Mouse (Mus musculus): ENCODE results near the gene Copb1.
"Not testable (repeated sequence)": the region's sequence is repeated elsewhere in the genome, so short reads cannot be mapped to it uniquely, and the experiment has no call there.

Gene Copb1

GRCm38 (mm10) chr7:114216908-114217307, 37.6 kb downstream of the Copb1 start:
- DNase-seq (ENCODE audit: low spot score): no peak

GRCm38 (mm10) chr7:114214385-114214784, 40.1 kb downstream of the Copb1 start:
- no peak for DNase-seq (ENCODE audit: low spot score)

- no peak for DNase-seq (ENCODE audit: low spot score)
Measured at GRCm38 (mm10) chr7:114213537-114213936, 41.0 kb downstream of the Copb1 start.

DNA sequence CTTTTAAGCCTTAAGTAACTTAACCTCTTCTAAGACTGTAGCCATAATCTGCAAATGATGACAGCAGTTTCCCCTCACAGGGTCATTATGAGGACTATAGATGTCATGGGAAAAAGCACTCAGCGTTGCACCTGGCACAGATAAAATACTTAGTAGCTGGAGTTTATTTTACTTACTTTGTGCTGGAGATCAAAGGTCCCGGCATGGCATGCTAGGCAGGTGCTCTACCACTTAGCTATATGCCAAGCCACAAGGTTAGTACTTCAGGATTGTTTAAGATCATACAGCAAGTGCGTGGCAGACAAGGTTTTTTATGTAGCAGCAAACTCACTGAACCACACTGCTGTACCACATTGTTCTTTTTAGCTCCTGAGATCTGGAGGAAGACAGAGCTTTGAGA, 43.9 kb downstream of the Copb1 start:
- no peak for DNase-seq (ENCODE audit: low spot score)

GRCm38 (mm10) chr7:114209841-114210240, 44.7 kb downstream of the Copb1 start:
- no peak for DNase-seq (ENCODE audit: low spot score)

DNA sequence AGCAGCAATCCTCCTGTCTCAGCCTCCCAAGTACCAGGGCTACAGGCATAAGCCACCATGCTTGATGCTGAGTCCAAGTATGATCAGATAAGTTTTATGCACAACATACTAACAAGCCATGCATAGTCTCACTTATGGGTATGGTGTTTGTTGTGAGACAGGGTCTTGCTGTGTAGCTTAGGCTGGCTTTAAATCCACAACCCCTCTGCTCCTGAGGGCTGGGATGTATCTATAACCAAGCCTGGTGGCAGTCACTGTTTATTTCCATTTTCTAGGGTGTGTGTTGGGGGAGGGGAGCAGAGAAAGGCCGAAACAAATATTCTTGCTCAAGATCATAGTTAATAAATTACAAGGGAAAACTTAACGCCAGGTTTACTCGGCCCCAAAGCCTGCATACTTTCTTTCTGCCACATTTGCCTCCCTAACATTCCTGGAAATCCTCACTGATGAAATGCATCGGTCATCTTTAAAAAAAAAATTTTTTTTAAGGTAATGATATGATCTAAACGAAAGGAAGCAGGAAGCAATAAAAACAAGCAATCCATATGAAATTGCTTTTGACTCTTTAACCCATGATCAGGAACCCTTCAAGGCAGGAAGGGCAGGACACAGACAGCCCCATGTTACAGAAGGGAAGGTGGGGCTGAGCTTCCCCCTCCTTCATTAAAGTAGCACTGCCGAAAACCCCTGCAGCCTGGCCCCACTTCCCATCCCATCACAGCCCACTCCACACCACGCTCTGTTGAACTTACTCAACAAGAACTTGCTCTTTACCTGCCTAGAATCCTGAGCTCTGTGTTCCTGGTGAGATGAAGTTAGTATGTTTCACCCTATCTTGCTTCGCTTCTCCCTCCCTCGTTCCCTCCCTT, 50.8 kb downstream of the Copb1 start:
- peak; percentile 59 for DNase-seq (ENCODE audit: low spot score)

DNA sequence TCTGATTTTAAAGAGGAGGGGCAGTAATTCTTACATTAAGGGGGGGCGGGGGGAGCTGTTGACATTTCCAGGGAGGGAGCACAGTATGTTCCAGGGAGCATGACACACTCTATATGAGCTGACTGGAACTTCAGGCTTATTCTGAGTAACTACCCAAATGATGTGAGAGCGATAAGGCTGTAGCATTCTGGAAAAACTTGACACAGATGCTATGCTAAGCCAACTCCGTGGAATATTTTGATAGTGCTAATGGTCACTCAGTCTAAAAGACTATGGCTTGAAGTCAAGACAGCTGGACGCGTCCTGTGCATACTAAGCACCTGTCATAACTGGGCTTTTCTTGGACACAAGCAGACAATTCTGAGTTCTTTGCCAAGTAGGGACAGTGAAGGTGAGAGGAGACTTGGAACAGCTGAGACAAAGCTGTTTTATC, 51.5 kb downstream of the Copb1 start:
- DNase-seq (ENCODE audit: low spot score): no peak

GRCm38 (mm10) chr7:114200651-114201050, 53.9 kb downstream of the Copb1 start:
- no peak for DNase-seq (ENCODE audit: low spot score)

DNA sequence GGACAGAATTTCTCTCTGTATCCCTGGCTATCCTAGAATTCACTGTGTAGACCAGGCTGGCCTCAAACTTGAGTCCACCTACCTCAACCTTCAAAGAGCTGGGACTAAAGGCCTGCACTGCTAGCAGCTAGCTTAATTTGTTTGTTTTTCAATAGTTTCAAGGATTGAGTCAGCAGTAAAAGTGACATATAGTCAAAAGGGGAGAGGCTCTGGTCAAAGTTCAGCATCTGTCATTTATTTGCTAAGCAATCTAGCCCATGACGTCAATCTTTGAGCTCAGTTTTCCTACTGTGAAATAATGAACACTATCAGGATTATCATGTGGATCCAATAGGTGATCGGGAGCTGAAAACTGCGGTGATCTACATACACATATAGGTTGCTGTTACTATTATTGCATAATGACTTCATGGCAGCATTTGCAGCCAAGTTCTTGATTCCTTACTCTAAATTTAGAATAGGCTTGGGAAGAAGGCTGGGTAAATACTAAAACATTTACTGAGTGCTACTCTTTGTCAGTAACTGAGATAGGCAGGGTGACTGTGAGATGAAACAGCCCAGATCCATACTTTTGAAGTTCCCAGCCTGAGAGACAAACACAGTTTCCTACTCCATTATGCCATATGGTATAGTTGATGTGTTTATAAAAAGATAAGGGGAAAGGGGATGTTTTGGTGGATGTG, 54.9 kb downstream of the Copb1 start:
- peak; percentile 64 for DNase-seq (ENCODE audit: low spot score)

GRCm38 (mm10) chr7:114198252-114198651, 56.3 kb downstream of the Copb1 start:
- no peak for DNase-seq (ENCODE audit: low spot score)

DNA sequence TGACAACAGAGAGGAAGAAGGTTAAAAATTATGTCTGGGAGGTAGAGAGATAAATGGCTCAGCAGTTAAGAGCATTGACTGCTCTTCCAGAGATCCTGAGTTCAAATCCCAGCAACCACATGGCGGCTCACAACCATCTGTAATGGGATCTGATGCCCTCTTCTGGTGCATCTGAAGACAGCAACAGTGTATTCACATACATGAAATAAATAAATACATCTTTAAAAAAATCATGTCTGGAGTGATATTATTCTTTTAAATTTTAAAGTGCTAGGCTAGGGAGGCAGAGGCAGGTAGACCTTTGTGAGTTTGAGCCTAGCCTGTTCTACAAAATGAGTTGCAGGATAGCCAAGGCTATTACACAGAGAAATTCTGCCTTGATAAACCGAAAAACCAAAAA, 57.9 kb downstream of the Copb1 start:
- DNase-seq (ENCODE audit: low spot score): not testable (repeated sequence)

DNA sequence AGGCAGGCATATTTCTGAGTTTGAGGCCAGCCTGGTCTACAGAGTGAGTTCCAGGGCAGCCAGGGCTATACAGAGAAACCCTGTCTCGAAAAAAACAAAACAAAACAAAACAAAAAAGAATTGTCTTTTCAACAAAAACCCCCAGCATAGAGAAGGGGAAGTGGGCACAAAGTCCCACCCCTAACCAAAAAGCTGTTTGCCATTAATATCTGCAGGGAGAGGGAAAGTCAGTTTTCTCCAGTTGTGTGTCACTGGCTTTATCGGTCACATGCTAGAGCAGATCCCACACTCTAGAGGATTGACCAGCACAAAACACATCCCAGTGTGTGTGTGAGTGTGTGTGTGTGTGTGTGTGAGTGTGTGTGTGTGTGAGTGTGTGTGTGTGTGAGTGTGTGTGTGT, 59.7 kb downstream of the Copb1 start:
- not testable (repeated sequence) for DNase-seq (ENCODE audit: low spot score)

- DNase-seq (ENCODE audit: low spot score): no peak
Measured at GRCm38 (mm10) chr7:114194224-114194623, 60.3 kb downstream of the Copb1 start.

- no peak for DNase-seq (ENCODE audit: low spot score)
Measured at GRCm38 (mm10) chr7:114193284-114194067, 61.0 kb downstream of the Copb1 start.

DNA sequence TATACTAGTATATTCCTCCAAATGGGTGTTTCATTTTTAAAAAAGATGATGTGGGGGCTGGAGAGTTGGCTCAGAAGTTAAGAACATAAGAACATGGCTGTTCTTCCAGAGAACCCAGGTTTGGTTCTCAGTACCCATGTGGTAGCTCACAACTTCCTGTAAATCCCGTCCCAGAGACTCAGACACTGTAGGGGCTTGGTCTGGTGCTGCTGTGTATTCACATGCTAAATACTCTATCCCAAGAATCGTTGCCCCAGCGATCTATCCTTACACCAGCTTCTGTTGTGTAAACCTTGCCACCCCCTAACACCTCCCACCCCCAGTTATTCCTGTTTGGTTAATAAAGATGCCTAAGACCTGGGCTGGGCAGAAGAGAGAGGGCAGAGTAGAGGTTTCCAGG, 61.9 kb downstream of the Copb1 start:
- no peak for DNase-seq (ENCODE audit: low spot score)

DNA sequence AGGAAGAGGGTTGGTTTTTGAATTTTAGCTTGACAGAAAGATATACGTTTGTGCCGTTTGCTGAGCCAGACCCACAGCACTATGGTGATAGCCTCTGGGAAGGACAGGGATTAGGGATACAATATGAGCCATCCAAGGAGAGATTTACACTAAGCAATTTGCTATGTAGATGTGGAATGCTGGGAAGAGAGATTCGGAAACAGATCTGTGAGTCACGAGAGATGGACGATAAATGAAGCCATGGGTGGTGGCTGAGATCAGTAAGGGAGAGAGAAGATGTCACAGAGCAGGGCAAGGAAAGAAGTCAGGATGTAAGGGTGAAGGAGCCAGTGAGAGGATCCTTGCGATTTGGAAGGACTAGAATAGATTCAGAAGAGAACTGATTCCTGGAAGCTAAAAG, 71.1 kb downstream of the Copb1 start:
- DNase-seq (ENCODE audit: low spot score): no peak

DNA sequence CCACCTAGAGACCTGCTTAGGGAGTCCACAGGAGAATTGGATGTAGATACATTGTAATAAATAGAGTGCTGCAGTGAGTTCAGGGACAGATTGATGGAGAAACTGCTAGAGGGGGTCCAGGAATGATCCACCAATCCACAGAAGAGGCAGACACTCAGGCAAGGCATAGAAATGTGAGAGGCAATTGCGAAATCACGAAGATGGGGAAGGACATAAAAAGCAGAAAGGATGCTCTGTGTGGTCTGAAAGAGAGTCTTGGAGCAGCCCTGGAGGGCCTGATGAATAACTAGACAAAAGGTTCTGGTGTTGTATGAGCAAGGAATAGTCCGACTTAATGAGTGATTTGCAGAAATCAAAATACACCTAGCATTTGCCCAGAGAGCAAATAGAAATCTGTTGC, 71.8 kb downstream of the Copb1 start:
- DNase-seq (ENCODE audit: low spot score): no peak

- peak; percentile 49 for DNase-seq (ENCODE audit: low spot score)
Measured at GRCm38 (mm10) chr7:114181391-114181790, 73.1 kb downstream of the Copb1 start.

GRCm38 (mm10) chr7:114176588-114176987, 77.9 kb downstream of the Copb1 start:
- DNase-seq (ENCODE audit: low spot score): no peak

DNA sequence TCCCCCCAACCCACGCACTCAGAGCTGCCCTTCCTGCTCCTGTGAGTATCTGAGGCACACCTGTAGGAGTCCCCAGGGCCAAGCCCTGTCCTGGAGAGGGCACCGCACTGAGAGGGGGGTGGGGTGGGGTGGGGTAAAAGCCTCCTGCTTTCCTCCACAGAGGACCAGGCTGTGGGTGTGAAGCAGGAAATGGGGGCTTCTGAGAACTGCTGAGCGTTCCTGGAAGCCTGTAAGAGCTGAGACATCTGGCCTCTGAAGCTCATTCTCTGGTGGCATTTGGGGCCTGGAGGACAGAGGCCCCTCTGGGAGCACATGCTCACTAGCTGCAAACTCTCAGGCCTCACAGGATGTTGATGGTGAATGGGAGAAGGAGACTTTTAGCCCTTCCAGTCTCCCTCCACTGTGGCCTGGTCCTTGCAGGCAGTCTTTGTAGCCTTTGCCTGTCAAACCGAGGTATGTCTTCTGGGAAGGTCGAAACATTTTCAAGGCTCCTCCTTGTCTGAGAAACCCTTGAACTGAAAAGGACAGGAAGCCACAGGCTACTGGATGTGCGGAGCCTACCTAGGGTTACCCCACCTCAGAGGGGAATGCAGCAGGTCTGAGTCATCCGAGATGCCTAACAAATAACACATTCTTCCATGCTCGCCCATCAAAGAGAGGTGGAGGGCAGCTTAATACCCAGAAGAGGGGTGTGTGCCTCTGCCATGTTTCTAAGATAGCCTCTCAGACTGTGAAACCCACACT, 83.0 kb downstream of the Copb1 start:
- DNase-seq (ENCODE audit: low spot score): peak; percentile 34

- DNase-seq (ENCODE audit: low spot score): no peak
Measured at GRCm38 (mm10) chr7:114169996-114170395, 84.5 kb downstream of the Copb1 start.

GRCm38 (mm10) chr7:114169381-114169780, 85.1 kb downstream of the Copb1 start:
- no peak for DNase-seq (ENCODE audit: low spot score)
